Mouse (Mus musculus) heart, postnatal 36 days (tissue): ENCODE results near the gene Emc8. TPM values are rescaled to one million over a fixed set of nuclear protein-coding genes. Genes with fewer than 3 reads are reported as not detected.

Source experiments
- DNase-seq, 2 experiments: peaks; one replicate each; pipeline ENCODE4 v3.0.0; 2021 to 2022
- intact Hi-C: fragments of 180-260 bp; cut with DNase I; formaldehyde crosslinking; loops from one replicate; pipeline ENCODE4 v1.15.1; 2025
- total RNA-seq, 2 experiments: library from RNA; stranded (reverse); gene quantifications; 2 replicates each; pipeline ENCODE4 v1.2.3; 2021

Gene Emc8
- total RNA-seq, 2 experiments from 2014 or later, result 40.2 to 46.2 TPM

GRCm38 (mm10) chr8:120686051-120686450, 17.7 kb upstream of the Emc8 start:
- DNase-seq, result peak; percentile 33 to 57
- intact Hi-C loops, result no loop called here

- no peak for DNase-seq
- intact Hi-C loops, result no loop called here
Measured at GRCm38 (mm10) chr8:120685591-120685990, 17.2 kb upstream of the Emc8 start.

GRCm38 (mm10) chr8:120685097-120685496, 16.7 kb upstream of the Emc8 start:
- intact Hi-C loops, result no loop called here

GRCm38 (mm10) chr8:120684082-120684481, 15.7 kb upstream of the Emc8 start:
- no peak for DNase-seq
- intact Hi-C loops, result loop anchor here (5.0 kb wide), 1 partner anchor 53 kb away; the partner anchor contains the start of gene Irf8

More at GRCm38 (mm10) chr8:120685097-120685496, 16.7 kb upstream of the Emc8 start:
- DNase-seq, result peak in 1 of 2 experiments; percentile 45

GRCm38 (mm10) chr8:120683602-120684001, 15.2 kb upstream of the Emc8 start:
- DNase-seq, result peak; percentile 80 to 83
- intact Hi-C loops, result loop anchor here (5.0 kb wide), 1 partner anchor 54 kb away; the partner anchor contains the start of gene Irf8

GRCm38 (mm10) chr8:120681113-120681512, 12.7 kb upstream of the Emc8 start:
- intact Hi-C loops, result loop anchor here (5.0 kb wide), 1 partner anchor 56 kb away; the partner anchor contains the start of gene Irf8
- no peak for DNase-seq

- DNase-seq, result peak in 1 of 2 experiments; percentile 61
- intact Hi-C loops, result loop anchor here (5.0 kb wide), 1 partner anchor 57 kb away; the partner anchor contains the start of gene Irf8
Measured at GRCm38 (mm10) chr8:120680405-120680804, 12.0 kb upstream of the Emc8 start.

GRCm38 (mm10) chr8:120679629-120680387, 11.4 kb upstream of the Emc8 start:
- no peak for DNase-seq
- intact Hi-C loops, result loop anchor here (2.0 to 5.0 kb wide), 2 partner anchors 57 to 413 kb away; partner anchors contain the start of gene Irf8

- peak; percentile 88 to 94 for DNase-seq
- intact Hi-C loops, result loop anchor here (1.0 to 2.0 kb wide), 2 partner anchors 118 to 414 kb away; no protein-coding TSS in a partner anchor
Measured at GRCm38 (mm10) chr8:120678447-120678846, 10.1 kb upstream of the Emc8 start.

GRCm38 (mm10) chr8:120675718-120676117, 7.3 kb upstream of the Emc8 start:
- intact Hi-C loops, result no loop called here
- no peak for DNase-seq

- intact Hi-C loops, result no loop called here
- DNase-seq, result no peak
Measured at GRCm38 (mm10) chr8:120673298-120673697, 4.9 kb upstream of the Emc8 start.

GRCm38 (mm10) chr8:120672626-120673229, 4.4 kb upstream of the Emc8 start:
- intact Hi-C loops, result no loop called here

GRCm38 (mm10) chr8:120671775-120672174, 3.4 kb upstream of the Emc8 start:
- DNase-seq, result no peak
- intact Hi-C loops, result no loop called here

More at GRCm38 (mm10) chr8:120672626-120673229, 4.4 kb upstream of the Emc8 start:
- DNase-seq, result no peak

- peak; percentile 89 to 93 for DNase-seq
- intact Hi-C loops, result no loop called here
Measured at GRCm38 (mm10) chr8:120667561-120668373, 606 bp downstream of the Emc8 start, which contains the start of the genes Gm27021 and Cox4i1. Gm27021 (minus strand) TSS chr8:120668079. Cox4i1 (plus strand) TSS chr8:120668222.

GRCm38 (mm10) chr8:120666807-120667470, 1.4 kb downstream of the Emc8 start:
- intact Hi-C loops, result no loop called here
- no peak for DNase-seq

GRCm38 (mm10) chr8:120665726-120666455, 2.5 kb downstream of the Emc8 start:
- no peak for DNase-seq
- intact Hi-C loops, result no loop called here

- intact Hi-C loops, result no loop called here
- DNase-seq, result no peak
Measured at GRCm38 (mm10) chr8:120664566-120664965, 3.8 kb downstream of the Emc8 start.

GRCm38 (mm10) chr8:120657415-120657814, 11.0 kb downstream of the Emc8 start:
- DNase-seq, result no peak
- intact Hi-C loops, result no loop called here

GRCm38 (mm10) chr8:120656322-120657052, 11.9 kb downstream of the Emc8 start:
- DNase-seq, result no peak
- intact Hi-C loops, result no loop called here
